Mouse (Mus musculus) stomach, embryonic 14.5 days (tissue): ENCODE measurements around the gene Igflr1. TPM values are rescaled to one million over a fixed set of nuclear protein-coding genes. Genes with fewer than 3 reads are reported as not detected.

Source experiments
- microRNA-seq: library from miRNA; unstranded; fragments of <30 nt; microRNA quantifications from one replicate; pipeline ENCODE4, GENCODE M21; 2016
- polyA plus RNA-seq: library from polyadenylated mRNA; unstranded; fragments of >200 nt; fragmentation: Nextera tagmentation; extraction: Ambion mirVana; gene quantifications from 2 replicates; pipeline ENCODE4 v1.2.1, GENCODE M21; 2014

Gene Igflr1
- polyA plus RNA-seq, 1 experiment from 2014 or later, result 1.3 TPM

Small RNAs within 50 kb of the gene (microRNA-seq; reads per million reads assigned to microRNA genes)
- gene Gm38670, result 0.78 reads per million
- not detected for gene Mir3569

Other genes with a start within 250 kb of the Igflr1 start
- gene E130208F15Rik, start 243.7 kb upstream of the Igflr1 start, polyA plus RNA-seq, result not detected in 2 replicates
- gene Sdhaf1, start 241.5 kb upstream of the Igflr1 start, polyA plus RNA-seq, result 14.4 and 17.0 TPM in 2 replicates
- 5.2 and 6.7 TPM in 2 replicates for gene Lrfn3, start 202.7 kb upstream of the Igflr1 start, polyA plus RNA-seq
- 47.0 and 56.5 TPM in 2 replicates for gene Tyrobp, start 151.7 kb upstream of the Igflr1 start, polyA plus RNA-seq
- 1.1 TPM in 1 of 2 replicates, not detected in the other for gene Hcst, start 145.6 kb upstream of the Igflr1 start, polyA plus RNA-seq
- 2.0 and 2.7 TPM in 2 replicates for gene Nfkbid, start 143.7 kb upstream of the Igflr1 start, polyA plus RNA-seq
- 37.4 and 39.0 TPM in 2 replicates for gene Aplp1, start 119.9 kb upstream of the Igflr1 start, polyA plus RNA-seq
- 0.45 and 1.2 TPM in 2 replicates for gene Kirrel2, start 107.7 kb upstream of the Igflr1 start, polyA plus RNA-seq
- 0.70 TPM in 1 of 2 replicates, not detected in the other for gene Nphs1, start 107.1 kb upstream of the Igflr1 start, polyA plus RNA-seq
- gene Prodh2, start 71.8 kb upstream of the Igflr1 start, polyA plus RNA-seq, result not detected in 2 replicates
- 13.2 and 13.4 TPM in 2 replicates for gene Arhgap33, start 30.4 kb upstream of the Igflr1 start, polyA plus RNA-seq
- 47.3 and 49.0 TPM in 2 replicates for gene Hspb6, start 13.2 kb upstream of the Igflr1 start, polyA plus RNA-seq
- 18.7 and 22.8 TPM in 2 replicates for gene Proser3, start 13.1 kb upstream of the Igflr1 start, polyA plus RNA-seq
- 40.8 and 43.7 TPM in 2 replicates for gene Lin37, start 5.6 kb upstream of the Igflr1 start, polyA plus RNA-seq
- gene U2af1l4, start 2.1 kb upstream of the Igflr1 start, polyA plus RNA-seq, result 95.9 and 96.6 TPM in 2 replicates
- gene Gm49396, start 2.1 kb upstream of the Igflr1 start, polyA plus RNA-seq, result 7.1 and 10.0 TPM in 2 replicates
- gene Psenen, start 1.8 kb upstream of the Igflr1 start, polyA plus RNA-seq, result 113 and 117 TPM in 2 replicates
- gene Kmt2b, start 23.3 kb downstream of the Igflr1 start, polyA plus RNA-seq, result 13.2 and 14.2 TPM in 2 replicates
- gene Zbtb32, start 33.5 kb downstream of the Igflr1 start, polyA plus RNA-seq, result 0.27 and 0.43 TPM in 2 replicates
- 6.6 and 7.7 TPM in 2 replicates for gene Upk1a, start 47.4 kb downstream of the Igflr1 start, polyA plus RNA-seq
- 976 and 1,066 TPM in 2 replicates for gene Cox6b1, start 60.7 kb downstream of the Igflr1 start, polyA plus RNA-seq
- not detected in 2 replicates for gene Etv2, start 70.4 kb downstream of the Igflr1 start, polyA plus RNA-seq
- gene Rbm42, start 84.9 kb downstream of the Igflr1 start, polyA plus RNA-seq, result 85.7 and 96.8 TPM in 2 replicates
- gene Haus5, start 99.6 kb downstream of the Igflr1 start, polyA plus RNA-seq, result 48.5 and 50.5 TPM in 2 replicates
- not detected in 2 replicates for gene Pmis2, start 106.2 kb downstream of the Igflr1 start, polyA plus RNA-seq
- gene 2200002J24Rik, start 133.5 kb downstream of the Igflr1 start, polyA plus RNA-seq, result 0.91 and 2.0 TPM in 2 replicates
- 1.8 and 2.3 TPM in 2 replicates for gene Atp4a, start 146.8 kb downstream of the Igflr1 start, polyA plus RNA-seq
- 210 and 215 TPM in 2 replicates for gene Tmem147, start 164.1 kb downstream of the Igflr1 start, polyA plus RNA-seq
- gene Gapdhs, start 178.3 kb downstream of the Igflr1 start, polyA plus RNA-seq, result 0.29 and 0.74 TPM in 2 replicates
- 0.91 and 1.1 TPM in 2 replicates for gene Sbsn, start 186.0 kb downstream of the Igflr1 start, polyA plus RNA-seq
- gene Dmkn, start 198.3 kb downstream of the Igflr1 start, polyA plus RNA-seq, result 5.9 and 14.6 TPM in 2 replicates
- 9.2 and 20.2 TPM in 2 replicates for gene Krtdap, start 222.5 kb downstream of the Igflr1 start, polyA plus RNA-seq